Mouse (Mus musculus) CD4-positive, CD25-positive, alpha-beta regulatory T cell, adult 2 months (primary cell): ENCODE results near the gene Fam107b.

Experiments
- DNase-seq: peaks from one replicate; pipeline ENCODE4 v3.0.0-alpha.2; 2012; ENCODE audit warnings: low read depth, low spot score

Gene Fam107b

GRCm38 (mm10) chr2:3739351-3739961, 169.2 kb downstream of the Fam107b start:
- no peak for DNase-seq

GRCm38 (mm10) chr2:3740256-3740655, 170.0 kb downstream of the Fam107b start:
- no peak for DNase-seq

GRCm38 (mm10) chr2:3740670-3741069, 170.4 kb downstream of the Fam107b start:
- no peak for DNase-seq

- DNase-seq, result no peak
Observed at GRCm38 (mm10) chr2:3742519-3742918, 172.2 kb downstream of the Fam107b start.

GRCm38 (mm10) chr2:3745041-3745440, 174.8 kb downstream of the Fam107b start:
- DNase-seq, result no peak

- no peak for DNase-seq
Observed at GRCm38 (mm10) chr2:3745910-3746606, 175.8 kb downstream of the Fam107b start.

GRCm38 (mm10) chr2:3748714-3749503, 178.6 kb downstream of the Fam107b start:
- DNase-seq, result no peak

- DNase-seq, result peak; percentile 63
Observed at GRCm38 (mm10) chr2:3749504-3750024, 179.3 kb downstream of the Fam107b start.

- peak; percentile 66 for DNase-seq
Observed at GRCm38 (mm10) chr2:3750126-3750525, 179.8 kb downstream of the Fam107b start.

- no peak for DNase-seq
Observed at GRCm38 (mm10) chr2:3752365-3752764, 182.1 kb downstream of the Fam107b start.

GRCm38 (mm10) chr2:3752893-3753292, 182.6 kb downstream of the Fam107b start:
- DNase-seq, result no peak

GRCm38 (mm10) chr2:3753749-3754148, 183.5 kb downstream of the Fam107b start:
- DNase-seq, result peak; percentile 73

GRCm38 (mm10) chr2:3755936-3756335, 185.6 kb downstream of the Fam107b start:
- DNase-seq, result no peak

GRCm38 (mm10) chr2:3758406-3758805, 188.1 kb downstream of the Fam107b start:
- peak; percentile 54 for DNase-seq

GRCm38 (mm10) chr2:3760234-3760836, 190.0 kb downstream of the Fam107b start:
- DNase-seq, result no peak

- peak; percentile 45 for DNase-seq
Observed at GRCm38 (mm10) chr2:3764136-3764535, 193.8 kb downstream of the Fam107b start.

- DNase-seq, result no peak
Observed at GRCm38 (mm10) chr2:3765957-3766783, 195.9 kb downstream of the Fam107b start.

GRCm38 (mm10) chr2:3769260-3769659, 199.0 kb downstream of the Fam107b start:
- DNase-seq, result peak; percentile 90

GRCm38 (mm10) chr2:3769786-3770318, 199.6 kb downstream of the Fam107b start:
- no peak for DNase-seq

GRCm38 (mm10) chr2:3770383-3770782, 200.1 kb downstream of the Fam107b start:
- no peak for DNase-seq

GRCm38 (mm10) chr2:3771483-3771882, 201.2 kb downstream of the Fam107b start:
- DNase-seq, result no peak
